Mouse (Mus musculus): ENCODE measurements around the gene Gp9. TPM values are rescaled to one million over a fixed set of nuclear protein-coding genes. Genes with fewer than 3 reads are reported as not detected.
"Not testable (repeated sequence)": the region's sequence is repeated elsewhere in the genome, so short reads cannot be mapped to it uniquely, and the experiment has no call there.

Gp9 gene
- polyA plus RNA-seq, 1 experiment from 2014 or later, result 1.9 TPM

- no peak for ATAC-seq (replicated peaks; ENCODE audit: low FRiP score)
- Histone ChIP-seq H3K9ac (no peak overlapping the region), H3K27me3 (no peaks in the 10 kb centered on the region), H3K4me2 (no peak overlapping the region), H3K4me1 (peaks cover 10% of the 10 kb centered on the region; the same call in 1 of the 2 replicates), H3K9me3 (replicated peaks) (no peaks in the 10 kb centered on the region), H3K27ac (no peak overlapping the region), H3K36me3 (no peaks in the 10 kb centered on the region), H3K4me3 (replicated peaks) (no peak overlapping the region)
- WGBS, result 84% methylated on average over 6 of the region's 6 CpGs
Observed at GRCm38 (mm10) chr6:87751574-87751973, 26.3 kb upstream of the Gp9 start.

- Histone ChIP-seq H3K4me1 (no peaks in the 10 kb centered on the region), H3K9me3 (replicated peaks) (no peaks in the 10 kb centered on the region), H3K27me3 (no peaks in the 10 kb centered on the region), H3K4me3 (replicated peaks) (no peak overlapping the region), H3K9ac (no peak overlapping the region), H3K27ac (no peak overlapping the region), H3K36me3 (no peaks in the 10 kb centered on the region), H3K4me2 (no peak overlapping the region)
- WGBS, result 93% methylated on average over 4 of the region's 4 CpGs
- ATAC-seq (replicated peaks; ENCODE audit: low FRiP score), result no peak
Observed at GRCm38 (mm10) chr6:87755196-87755595, 22.7 kb upstream of the Gp9 start.

GRCm38 (mm10) chr6:87756896-87757295 lies 21.0 kb upstream of the Gp9 start:
- no peaks in the 10 kb centered on the region for H3K36me3 ChIP-seq
- H3K9ac ChIP-seq, result no peak overlapping the region
- no peaks in the 10 kb centered on the region for H3K9me3 ChIP-seq (replicated peaks)
- no peak overlapping the region for H3K4me3 ChIP-seq (replicated peaks)
- 91% methylated on average over 8 of the region's 8 CpGs for WGBS
- no peaks in the 10 kb centered on the region for H3K4me1 ChIP-seq
- ATAC-seq (replicated peaks; ENCODE audit: low FRiP score), result no peak
- H3K27me3 ChIP-seq, result no peaks in the 10 kb centered on the region
- H3K27ac ChIP-seq, result no peak overlapping the region
- no peak overlapping the region for H3K4me2 ChIP-seq

GRCm38 (mm10) chr6:87759404-87759803 lies 18.5 kb upstream of the Gp9 start:
- Histone ChIP-seq H3K27ac (no peak overlapping the region), H3K27me3 (no peaks in the 10 kb centered on the region), H3K4me2 (no peak overlapping the region), H3K4me1 (no peaks in the 10 kb centered on the region), H3K9ac (no peak overlapping the region), H3K9me3 (replicated peaks) (no peaks in the 10 kb centered on the region), H3K4me3 (replicated peaks) (no peak overlapping the region), H3K36me3 (no peaks in the 10 kb centered on the region)
- ATAC-seq (replicated peaks; ENCODE audit: low FRiP score), result no peak
- WGBS, result 71% methylated on average over 3 of the region's 3 CpGs

GRCm38 (mm10) chr6:87759850-87760249 lies 18.0 kb upstream of the Gp9 start:
- Histone ChIP-seq H3K27ac (no peak overlapping the region), H3K4me1 (no peaks in the 10 kb centered on the region), H3K9me3 (replicated peaks) (no peaks in the 10 kb centered on the region), H3K27me3 (no peaks in the 10 kb centered on the region), H3K9ac (no peak overlapping the region), H3K4me2 (no peak overlapping the region), H3K36me3 (no peaks in the 10 kb centered on the region), H3K4me3 (replicated peaks) (no peak overlapping the region)
- ATAC-seq (replicated peaks; ENCODE audit: low FRiP score), result no peak
- 63% methylated on average over 3 of the region's 3 CpGs for WGBS

GRCm38 (mm10) chr6:87762161-87762560 lies 15.7 kb upstream of the Gp9 start:
- no peak overlapping the region for H3K9ac ChIP-seq
- H3K9me3 ChIP-seq (replicated peaks), result no peaks in the 10 kb centered on the region
- no peak overlapping the region for H3K4me2 ChIP-seq
- no peaks in the 10 kb centered on the region for H3K27me3 ChIP-seq
- no peak overlapping the region for H3K27ac ChIP-seq
- no peak for ATAC-seq (replicated peaks; ENCODE audit: low FRiP score)
- no peak overlapping the region for H3K4me3 ChIP-seq (replicated peaks)
- no peaks in the 10 kb centered on the region for H3K4me1 ChIP-seq
- 83% methylated on average over 5 of the region's 5 CpGs for WGBS
- H3K36me3 ChIP-seq, result no peaks in the 10 kb centered on the region

- WGBS, result 68% methylated on average over 4 of the region's 4 CpGs
Observed at GRCm38 (mm10) chr6:87763376-87764280, 14.2 kb upstream of the Gp9 start.

GRCm38 (mm10) chr6:87764296-87764695 lies 13.6 kb upstream of the Gp9 start:
- not testable (repeated sequence) for H3K9me3 ChIP-seq (replicated peaks); H3K36me3 ChIP-seq; ATAC-seq (replicated peaks; ENCODE audit: low FRiP score); H3K4me2 ChIP-seq; H3K27me3 ChIP-seq; H3K4me3 ChIP-seq (replicated peaks); H3K4me1 ChIP-seq; H3K9ac ChIP-seq; H3K27ac ChIP-seq
- WGBS, result 91% methylated on average over 2 of the region's 2 CpGs

More at GRCm38 (mm10) chr6:87763376-87764280, 14.2 kb upstream of the Gp9 start:
- Histone ChIP-seq H3K27me3 (no peaks in the 10 kb centered on the region), H3K36me3 (no peaks in the 10 kb centered on the region), H3K27ac (no peak overlapping the region), H3K9me3 (replicated peaks) (no peaks in the 10 kb centered on the region), H3K9ac (no peak overlapping the region), H3K4me1 (no peaks in the 10 kb centered on the region), H3K4me2 (no peak overlapping the region), H3K4me3 (replicated peaks) (no peak overlapping the region)
- peak; percentile 60; the same call in 1 of the 2 replicates for ATAC-seq (replicated peaks; ENCODE audit: low FRiP score)

- Histone ChIP-seq H3K27me3 (no peaks in the 10 kb centered on the region), H3K9me3 (replicated peaks) (no peaks in the 10 kb centered on the region), H3K4me3 (replicated peaks) (no peak overlapping the region), H3K36me3 (no peaks in the 10 kb centered on the region), H3K27ac (no peak overlapping the region), H3K9ac (no peak overlapping the region), H3K4me2 (no peak overlapping the region), H3K4me1 (no peaks in the 10 kb centered on the region)
- no peak for ATAC-seq (replicated peaks; ENCODE audit: low FRiP score)
- 52% methylated on average over 8 of the region's 8 CpGs for WGBS
Observed at GRCm38 (mm10) chr6:87770626-87771025, 7.2 kb upstream of the Gp9 start.

GRCm38 (mm10) chr6:87774466-87774865 lies 3.4 kb upstream of the Gp9 start:
- Histone ChIP-seq H3K9ac (no peak overlapping the region), H3K4me2 (no peak overlapping the region), H3K4me1 (peaks cover 11% of the 10 kb centered on the region; the same call in 1 of the 2 replicates), H3K9me3 (replicated peaks) (no peaks in the 10 kb centered on the region), H3K36me3 (no peaks in the 10 kb centered on the region), H3K27me3 (no peaks in the 10 kb centered on the region), H3K27ac (no peak overlapping the region), H3K4me3 (replicated peaks) (no peak overlapping the region)
- no peak for ATAC-seq (replicated peaks; ENCODE audit: low FRiP score)
- WGBS, result 55% methylated on average over 1 of the region's 1 CpGs

GRCm38 (mm10) chr6:87774909-87775308 lies 3.0 kb upstream of the Gp9 start:
- H3K27ac ChIP-seq, result no peak overlapping the region
- H3K36me3 ChIP-seq, result no peaks in the 10 kb centered on the region
- no peaks in the 10 kb centered on the region for H3K27me3 ChIP-seq
- H3K4me2 ChIP-seq, result no peak overlapping the region
- H3K4me1 ChIP-seq, result peaks cover 11% of the 10 kb centered on the region; the same call in 1 of the 2 replicates
- H3K9me3 ChIP-seq (replicated peaks), result no peaks in the 10 kb centered on the region
- no peak overlapping the region for H3K9ac ChIP-seq
- no peak for ATAC-seq (replicated peaks; ENCODE audit: low FRiP score)
- no peak overlapping the region for H3K4me3 ChIP-seq (replicated peaks)
- WGBS, result 81% methylated on average over 9 of the region's 9 CpGs

- H3K4me1 ChIP-seq, result peaks cover 11% of the 10 kb centered on the region; the same call in 1 of the 2 replicates
- 69% methylated on average over 3 of the region's 3 CpGs for WGBS
- no peak overlapping the region for H3K9ac ChIP-seq
- H3K27me3 ChIP-seq, result no peaks in the 10 kb centered on the region
- no peaks in the 10 kb centered on the region for H3K9me3 ChIP-seq (replicated peaks)
- no peaks in the 10 kb centered on the region for H3K36me3 ChIP-seq
- ATAC-seq (replicated peaks; ENCODE audit: low FRiP score), result no peak
- H3K4me3 ChIP-seq (replicated peaks), result no peak overlapping the region
- no peak overlapping the region for H3K4me2 ChIP-seq
- H3K27ac ChIP-seq, result no peak overlapping the region
Observed at GRCm38 (mm10) chr6:87775588-87776245, 2.2 kb upstream of the Gp9 start.
